Mouse (Mus musculus) adrenal gland, postnatal 4 days (tissue): ENCODE data around the gene Adamts3. TPM values are rescaled to one million over a fixed set of nuclear protein-coding genes. Genes with fewer than 3 reads are reported as not detected.

Experiments used
- DNase-seq, 2 experiments: peaks; one replicate each; pipeline ENCODE4 v3.0.0; 2021 to 2022; ENCODE audit warnings: low spot score in 2 of 2, mixed read lengths in 2 of 2
- total RNA-seq, 2 experiments: library from RNA; stranded (reverse); gene quantifications; 2 replicates each; pipeline ENCODE4 v1.2.3; 2021

Adamts3 gene
- total RNA-seq, 2 experiments from 2014 or later, result 6.6 to 6.7 TPM

DNA sequence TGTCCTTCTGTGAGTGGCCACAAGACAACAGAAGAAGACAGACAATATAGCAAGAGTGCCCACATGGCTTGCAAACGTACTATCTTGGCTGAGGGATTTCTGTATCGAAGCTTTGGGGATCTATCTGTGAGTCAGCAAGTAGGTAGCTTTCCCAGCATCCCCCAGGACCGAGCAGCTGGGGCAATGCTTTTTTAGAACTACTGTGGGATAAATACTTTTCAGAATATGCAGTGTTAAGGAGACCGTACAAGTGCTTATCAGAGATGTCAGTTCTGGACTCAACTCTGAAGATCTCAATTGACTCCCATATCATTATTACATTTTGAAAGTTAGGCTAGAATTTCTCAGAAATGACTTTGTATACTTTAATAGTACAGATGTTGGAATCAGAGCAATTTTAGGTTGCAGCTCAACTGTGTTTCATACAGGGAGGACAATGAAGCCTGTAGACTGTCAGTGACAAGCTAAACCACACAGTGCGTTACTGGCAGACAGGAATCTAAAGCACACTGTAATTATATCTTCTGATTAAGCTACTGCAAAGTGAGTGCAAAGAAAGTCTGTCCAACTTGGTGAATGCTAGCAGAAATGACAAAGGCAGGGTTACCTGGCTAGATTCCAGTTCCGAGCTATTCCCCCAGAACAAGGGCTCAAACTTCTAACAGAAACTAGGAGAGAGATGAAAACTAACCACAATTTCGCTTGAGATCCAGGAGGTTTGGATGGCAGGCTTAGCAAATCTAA, 171.8 kb downstream of the Adamts3 start:
- DNase-seq, result no peak

DNA sequence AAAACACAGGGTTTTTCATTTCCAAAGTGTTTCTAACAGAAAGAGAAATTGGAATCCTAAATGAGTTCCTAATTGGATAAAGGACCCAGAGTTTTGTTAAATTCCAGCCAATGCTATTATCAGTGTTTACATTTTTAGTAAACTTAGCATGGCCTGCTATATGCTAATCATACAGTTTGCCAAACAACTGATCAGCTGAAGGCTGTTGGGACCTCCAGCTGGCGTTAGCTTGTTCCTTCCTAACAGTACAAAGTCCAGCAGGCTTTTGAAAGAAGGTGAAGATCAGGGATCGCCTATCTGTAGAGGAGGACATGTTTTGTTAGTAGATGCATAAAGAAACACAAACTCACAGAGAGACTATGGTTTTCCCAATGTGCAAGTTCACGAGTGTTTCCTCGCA, 173.7 kb downstream of the Adamts3 start:
- DNase-seq, result no peak

DNA sequence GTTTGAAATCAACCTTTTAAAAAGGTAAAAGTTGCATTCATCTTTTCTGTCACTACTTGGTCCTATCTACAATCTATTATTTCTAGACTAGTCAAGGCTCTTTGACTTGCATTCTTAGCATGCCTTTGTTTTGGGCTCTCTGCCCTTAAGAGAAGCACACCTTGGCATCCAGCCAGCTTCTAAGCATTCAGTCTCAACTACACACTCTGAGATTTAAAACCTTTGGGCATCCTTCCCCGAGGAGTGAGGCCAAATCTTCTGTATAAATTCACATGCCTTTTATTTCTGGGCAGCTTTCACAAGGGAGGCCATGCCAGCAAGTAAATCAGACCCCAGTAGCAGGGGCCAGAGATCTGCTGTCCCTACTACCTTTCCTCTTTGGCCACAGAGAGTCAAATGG, 178.9 kb downstream of the Adamts3 start:
- DNase-seq, result no peak

DNA sequence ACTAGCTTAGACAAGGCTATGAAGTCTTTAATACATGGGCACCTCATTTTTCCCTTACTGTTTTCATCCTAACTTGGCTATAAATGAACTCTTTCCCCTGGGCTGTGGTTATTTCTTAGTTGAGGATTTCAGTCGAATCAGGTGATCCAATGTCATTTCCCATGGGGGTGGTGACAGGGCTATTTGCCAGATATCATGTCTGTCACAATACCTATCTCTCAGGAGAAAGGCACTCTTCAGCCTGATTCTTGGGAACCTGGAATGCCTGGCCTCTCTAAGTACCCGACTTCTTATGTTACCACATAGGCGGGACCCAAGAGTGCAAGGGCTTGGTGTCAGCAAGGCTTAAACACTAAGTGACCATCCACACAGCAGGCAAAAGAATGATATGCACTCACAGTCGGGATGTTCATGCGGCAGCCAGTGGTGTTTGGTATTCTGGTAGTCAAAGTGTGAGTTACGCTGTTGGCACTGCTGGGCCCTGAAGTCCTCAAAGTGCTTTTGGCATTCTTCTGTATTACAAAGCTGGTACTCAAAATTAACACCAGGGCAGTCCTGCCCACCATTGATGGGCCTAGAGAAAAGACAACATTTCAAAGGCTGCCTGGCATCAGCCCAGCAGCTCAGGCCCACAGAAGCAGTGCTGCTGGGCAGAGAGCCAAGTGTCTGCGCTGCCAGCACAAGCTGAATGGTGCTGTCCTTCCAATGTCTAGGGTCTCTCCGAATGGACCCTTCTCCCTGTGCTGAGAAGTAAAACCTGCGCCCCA, 181.7 kb downstream of the Adamts3 start:
- DNase-seq, result peak in 1 of 2 experiments; percentile 8

DNA sequence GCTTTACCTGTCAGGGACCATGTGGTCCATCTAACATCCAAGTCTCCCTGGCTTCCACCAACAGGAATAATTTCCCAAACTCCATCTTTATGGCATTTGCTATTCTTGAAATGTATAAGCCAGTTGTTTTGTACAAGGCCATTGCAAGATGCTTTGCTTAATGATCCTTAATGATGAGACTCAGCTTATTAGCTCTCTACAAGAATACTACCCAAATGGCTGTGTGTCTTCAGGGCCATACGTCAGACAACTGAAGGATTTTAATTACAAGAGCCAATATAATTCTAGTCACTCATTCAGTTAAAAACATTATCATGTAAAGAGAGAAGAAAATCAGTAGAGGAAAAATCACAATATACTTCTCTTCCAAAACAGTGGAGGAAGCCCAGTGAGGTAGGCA, 195.3 kb downstream of the Adamts3 start:
- DNase-seq, result no peak

DNA sequence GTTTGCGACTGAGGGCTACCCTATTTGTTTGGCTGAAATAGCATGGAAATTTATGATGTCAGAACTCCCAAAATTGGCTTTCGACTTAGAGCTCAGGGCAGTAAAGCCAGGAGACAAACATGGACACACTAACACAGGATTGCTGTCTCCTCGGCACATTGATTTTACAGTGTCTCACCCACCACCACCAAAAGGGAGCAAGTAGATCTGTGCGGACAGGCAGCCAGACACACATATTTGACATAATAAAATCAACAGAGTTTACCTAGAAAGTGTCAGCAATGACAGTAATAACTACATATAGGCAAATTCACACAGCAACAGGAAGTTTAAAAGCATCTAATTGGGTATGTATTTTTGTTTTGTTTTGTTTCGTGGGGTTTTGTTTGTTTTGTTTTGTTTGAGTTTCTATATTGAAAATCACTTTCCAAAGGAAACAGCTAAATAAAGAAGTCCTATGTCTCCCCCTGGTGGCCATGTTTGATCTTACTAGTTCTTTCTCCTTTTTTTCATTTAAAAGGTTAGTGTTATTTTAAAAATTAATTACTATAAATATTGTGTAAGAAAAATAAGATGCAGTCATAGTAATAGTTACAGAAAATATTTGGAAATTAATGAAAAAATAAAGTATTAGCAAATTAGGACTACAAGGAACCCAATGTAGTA, 203.1 kb downstream of the Adamts3 start:
- DNase-seq, result no peak

DNA sequence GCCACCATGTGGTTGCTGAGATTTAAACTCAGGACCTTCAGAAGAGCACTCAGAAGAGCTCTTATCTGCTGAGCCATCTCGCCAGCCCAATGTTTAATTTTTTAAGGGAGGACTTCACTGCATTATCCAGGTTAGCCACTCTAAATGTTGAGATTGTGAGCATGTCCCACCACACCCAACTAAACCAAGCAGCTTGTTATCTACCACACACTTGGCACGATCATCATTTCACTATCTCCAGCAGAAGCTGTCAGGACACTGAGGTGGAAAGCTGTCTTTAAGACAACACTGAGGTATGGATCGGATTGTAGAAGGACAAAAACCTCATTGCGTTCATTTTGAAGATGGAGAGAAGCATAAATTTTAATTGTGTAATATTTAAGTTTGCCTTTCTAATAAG, 205.0 kb downstream of the Adamts3 start:
- DNase-seq, result no peak

DNA sequence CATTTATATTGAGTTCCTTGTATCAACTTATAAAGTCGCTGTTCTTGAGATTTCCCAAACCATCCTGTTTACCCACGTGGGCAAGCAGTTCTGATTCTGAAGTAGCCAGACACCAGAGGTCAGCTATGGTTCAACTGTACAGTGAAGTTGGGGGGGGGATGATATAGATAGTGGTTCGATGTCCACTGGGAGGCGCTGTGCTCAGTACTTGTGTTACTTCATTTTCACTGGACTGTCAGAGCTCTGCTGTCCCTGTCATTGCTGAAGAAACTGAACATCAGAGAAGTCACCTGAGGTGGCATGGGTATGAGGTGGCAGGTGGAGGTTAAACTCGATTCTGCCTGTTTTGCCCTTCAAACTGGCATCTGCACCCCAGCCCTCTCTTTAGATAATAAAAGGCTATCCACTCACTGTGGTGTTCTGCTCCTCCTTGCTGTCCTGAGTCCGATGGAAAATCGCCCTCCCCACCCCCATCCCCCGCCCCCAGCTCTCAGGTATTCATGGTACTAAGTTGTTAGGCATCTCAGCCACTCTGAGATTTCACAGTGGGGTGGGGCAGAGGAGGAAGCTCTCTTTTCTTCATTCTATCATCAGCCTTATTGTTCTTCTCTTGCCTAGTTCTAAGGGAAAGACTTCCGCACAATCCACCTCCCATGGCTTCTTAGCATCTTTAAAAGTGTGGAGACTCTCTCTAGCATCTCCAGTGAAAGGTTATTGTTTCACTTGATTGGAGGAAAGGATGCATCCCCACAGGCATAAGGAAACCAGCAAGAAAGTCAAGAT, 208.9 kb downstream of the Adamts3 start:
- DNase-seq, result no peak

DNA sequence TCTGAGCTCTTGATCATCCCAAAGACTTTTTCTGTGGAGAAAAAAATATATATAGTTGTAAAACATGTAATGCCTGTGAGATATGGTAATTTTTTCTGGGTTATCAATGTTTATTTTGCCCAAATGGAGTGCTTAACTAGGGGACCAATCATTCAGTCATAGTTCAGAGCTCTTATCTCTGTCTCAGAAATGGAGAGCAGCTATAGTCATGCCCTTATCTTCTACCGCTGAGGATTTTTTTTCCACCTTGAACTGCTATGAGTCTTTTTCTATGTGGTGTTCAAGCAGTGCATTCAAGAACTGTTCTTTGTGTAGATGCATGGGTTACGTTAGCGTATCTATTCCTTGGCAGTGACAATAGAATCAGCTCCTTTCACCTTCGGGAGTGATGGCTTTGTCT, 210.2 kb downstream of the Adamts3 start:
- no peak for DNase-seq

DNA sequence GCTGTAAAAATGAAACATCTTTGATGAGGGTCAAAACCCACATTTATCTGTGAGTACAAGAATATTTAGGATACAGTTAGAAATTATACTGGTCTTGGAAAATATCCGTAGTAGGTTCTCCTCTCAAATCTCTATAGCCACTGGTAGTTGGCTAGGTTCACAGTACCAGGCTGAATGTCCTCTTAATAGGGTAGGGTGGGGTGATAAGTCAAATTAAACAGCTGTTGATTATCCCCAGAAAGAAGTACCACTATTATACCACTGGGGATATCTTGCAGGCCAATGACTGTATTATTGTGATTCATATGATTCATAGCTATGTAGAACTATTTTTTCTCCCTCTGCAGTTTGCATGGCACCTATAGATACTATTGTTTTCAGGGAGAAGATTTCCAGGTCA, 228.8 kb downstream of the Adamts3 start:
- DNase-seq, result no peak

DNA sequence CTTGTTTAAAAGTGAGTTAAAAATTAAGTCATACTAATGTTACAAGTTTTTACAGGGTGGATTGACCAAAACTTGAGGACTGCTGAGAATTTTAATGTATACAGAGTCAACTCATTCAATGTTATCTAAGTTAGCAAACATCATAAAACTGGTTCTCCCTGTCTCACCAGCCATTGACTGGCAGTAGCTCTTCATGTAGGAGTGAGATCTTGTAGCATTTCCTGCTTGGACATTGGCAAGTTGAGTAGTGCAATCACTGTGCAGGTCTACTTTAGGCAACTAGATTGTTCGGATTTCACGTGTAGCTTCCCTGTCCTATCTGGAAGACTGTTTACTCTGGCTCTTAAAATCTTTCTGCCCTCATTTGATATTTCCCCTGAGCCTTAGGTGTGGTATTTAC, 229.3 kb downstream of the Adamts3 start:
- DNase-seq, result no peak

DNA sequence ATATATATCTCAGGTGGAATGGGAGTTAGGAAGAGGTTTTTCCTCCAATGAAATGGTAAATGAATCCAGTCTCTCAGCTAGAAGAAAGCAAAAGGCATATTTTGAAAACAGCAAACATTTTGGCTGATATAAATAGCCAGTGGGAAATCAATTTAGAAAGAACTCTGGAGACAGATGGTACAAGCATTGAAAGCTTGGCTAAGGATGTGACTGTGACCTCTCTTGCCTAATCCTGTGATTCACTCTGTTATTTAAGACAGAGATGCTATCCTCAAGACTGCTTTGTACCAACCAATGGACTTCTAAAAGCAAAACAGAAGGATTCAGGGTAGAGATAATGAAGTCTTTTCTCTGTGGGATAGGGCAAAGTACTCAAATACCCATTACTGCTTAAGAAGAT, 236.2 kb downstream of the Adamts3 start:
- DNase-seq, result no peak

DNA sequence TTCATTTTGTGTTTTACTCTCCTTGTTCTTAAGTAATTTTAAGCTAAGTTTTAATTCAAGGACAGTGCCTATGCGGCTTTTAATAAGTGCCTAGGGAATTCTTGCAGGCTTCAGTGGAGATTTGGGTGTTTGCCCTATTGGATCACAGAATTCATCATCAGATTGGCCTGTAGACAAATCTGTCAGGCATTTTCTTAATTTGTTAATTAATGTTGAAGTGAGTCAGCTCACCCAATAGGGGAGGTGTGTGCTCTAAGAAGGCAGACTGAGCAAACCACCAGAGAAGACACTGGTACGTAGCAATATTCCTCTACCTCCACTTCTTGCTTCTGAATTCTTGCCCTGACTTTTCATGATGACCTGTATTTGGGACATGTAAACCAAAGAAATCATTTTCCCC, 247.7 kb downstream of the Adamts3 start:
- DNase-seq, result no peak

DNA sequence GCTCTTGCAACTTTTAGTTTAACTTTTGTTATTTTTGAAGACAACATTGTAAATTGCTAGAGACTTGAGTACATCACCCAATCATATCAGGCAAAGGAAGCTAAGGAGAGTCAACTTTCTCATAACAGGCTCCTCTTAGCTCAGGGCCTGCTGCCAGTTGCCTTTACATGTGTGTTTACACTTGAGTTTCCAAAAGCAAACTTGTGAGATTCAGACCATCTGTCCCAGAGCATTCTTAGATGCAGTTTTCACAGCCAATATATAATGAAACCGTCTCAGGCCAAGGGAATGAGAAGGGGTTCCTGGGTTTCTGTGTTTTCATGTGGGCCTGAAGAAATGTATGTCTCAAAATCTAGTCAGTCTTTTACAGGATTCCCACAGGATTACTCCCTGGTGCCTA, 251.5 kb downstream of the Adamts3 start:
- no peak for DNase-seq
